Mouse (Mus musculus) adipocyte (in vitro differentiated cells): ENCODE data around the gene Gm5737.

Source experiments
- DNase-seq: peaks from one replicate; pipeline ENCODE4 v3.0.0-alpha.2; 2016; ENCODE audit warnings: low spot score

Gm5737 gene

DNA sequence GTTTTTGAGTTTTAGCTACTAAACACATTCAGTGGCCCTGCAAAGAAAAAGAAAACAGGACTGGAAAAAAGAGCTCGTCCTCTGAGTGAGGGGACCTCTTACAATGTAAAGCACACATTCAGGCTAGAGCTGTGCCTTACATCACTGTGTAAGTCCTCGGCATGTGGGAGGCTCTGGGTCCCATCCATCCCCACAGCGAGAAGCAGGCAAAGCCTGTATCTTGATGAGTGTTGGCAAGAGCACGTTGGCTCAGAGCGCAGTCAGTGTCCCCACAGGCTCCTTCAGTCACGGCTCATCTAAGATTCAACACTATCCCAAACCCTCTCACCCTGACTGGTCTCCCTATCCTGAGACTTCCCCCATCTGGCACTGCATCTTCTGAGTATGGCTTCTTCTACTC lies 66.1 kb downstream of the Gm5737 start:
- DNase-seq: no peak

DNA sequence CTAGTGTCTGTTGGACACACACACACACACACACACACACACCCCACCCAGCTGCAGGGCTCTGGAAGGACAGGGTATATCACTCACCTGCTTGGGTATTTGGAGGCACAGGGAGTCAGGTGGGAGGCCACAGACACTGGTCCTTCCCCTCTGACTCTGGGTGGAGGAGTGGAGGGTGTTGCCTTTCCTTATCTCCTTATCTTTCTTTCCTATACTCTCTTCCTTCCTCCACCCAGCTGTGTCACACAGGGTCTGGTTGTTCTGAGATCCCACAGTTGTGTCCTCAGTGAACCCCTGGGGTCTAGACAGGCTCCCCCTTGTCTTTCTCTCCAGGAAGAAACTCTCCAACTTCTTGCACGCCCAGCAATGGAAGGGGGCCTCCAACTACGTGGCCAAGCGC lies 67.8 kb downstream of the Gm5737 start:
- DNase-seq: no peak

DNA sequence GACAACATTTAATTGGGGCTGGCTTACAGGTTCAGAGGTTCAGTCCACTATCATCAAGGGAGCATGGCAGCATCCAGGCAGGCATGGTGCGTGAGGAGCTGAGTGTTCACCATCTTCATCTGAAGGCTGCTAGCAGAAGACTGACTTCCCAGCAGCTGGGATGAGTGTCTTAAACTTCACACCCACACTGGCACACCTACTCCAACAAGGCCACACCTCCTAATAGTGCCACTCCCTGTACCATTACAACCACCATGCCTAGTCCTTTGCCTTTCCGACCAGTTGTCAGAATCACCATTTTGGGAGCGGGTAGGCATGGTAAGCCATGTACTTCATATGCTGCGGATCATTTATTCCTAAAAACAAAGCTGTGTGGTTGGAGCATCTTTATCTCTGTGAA lies 68.6 kb downstream of the Gm5737 start:
- DNase-seq: no peak
